Mouse (Mus musculus) heart, postnatal 0 days (tissue): Measurements from ENCODE around the gene Unc119b. TPM values are rescaled to one million over a fixed set of nuclear protein-coding genes. Genes with fewer than 3 reads are reported as not detected.

Source experiments
- ATAC-seq: fragments of 200-750 bp; cut with Nextera tagmentation; 2 replicates; pipeline ENCODE4 v1.8.0; 2017; ENCODE audit warnings: low read depth, moderate number of reproducible peaks, moderate library complexity; ENCODE audit not compliant: insufficient read depth
- DNase-seq: peaks from one replicate; pipeline ENCODE4 v3.0.0-alpha.2; 2016; ENCODE audit warnings: low spot score
- H3K27ac ChIP-seq: fragments of 300-500 bp; sonication (generic); 2 replicates; pipeline ENCODE4 v1.5.1; 2014; ENCODE audit warnings: low read depth, mild to moderate bottlenecking
- H3K27me3 ChIP-seq: fragments of 300-500 bp; sonication (generic); 2 replicates; pipeline ENCODE4 v1.6.1; 2014; ENCODE audit warnings: low read length, mixed read lengths; ENCODE audit not compliant: control insufficient read depth, insufficient read depth
- H3K36me3 ChIP-seq: fragments of 300-500 bp; sonication (generic); replicated peaks from 2 replicates; pipeline ENCODE4 v1.6.1; 2014; ENCODE audit warnings: low read length, mixed read lengths; ENCODE audit not compliant: control insufficient read depth, insufficient read depth
- H3K4me1 ChIP-seq: fragments of 300-500 bp; sonication (generic); 2 replicates; pipeline ENCODE4 v1.6.1; 2014; ENCODE audit warnings: antibody characterized with exemption; ENCODE audit not compliant: control insufficient read depth, insufficient read depth
- H3K4me2 ChIP-seq: fragments of 300-500 bp; sonication (generic); 2 replicates; pipeline ENCODE4 v1.6.1; 2014; ENCODE audit warnings: low read depth, mild to moderate bottlenecking, low read length, moderate library complexity
- H3K4me3 ChIP-seq: fragments of 300-500 bp; sonication (generic); 2 replicates; pipeline ENCODE4 v1.5.1; 2014; ENCODE audit warnings: low read depth, low read length
- H3K9ac ChIP-seq: fragments of 300-500 bp; sonication (generic); replicated peaks from 2 replicates; pipeline ENCODE4 v1.6.1; 2014; ENCODE audit warnings: low read depth, low read length, mixed read lengths
- H3K9me3 ChIP-seq: fragments of 300-500 bp; sonication (generic); replicated peaks from 2 replicates; pipeline ENCODE4 v1.6.1; 2016; ENCODE audit warnings: low read length; ENCODE audit not compliant: control insufficient read depth
- CTCF ChIP-seq: IDR thresholded peaks from 2 replicates; pipeline ENCODE4 v1.5.1; 2016; ENCODE audit warnings: antibody characterized with exemption, control low read depth, low read depth
- EP300 ChIP-seq: IDR thresholded peaks from 2 replicates; pipeline ENCODE4 v1.6.1; 2016; ENCODE audit warnings: antibody characterized with exemption, low read depth
- WGBS: fragments of 180-500 bp; shearing (Covaris S2); extraction: QIAGEN DNeasy Blood & Tissue Kit; methylation state at CpG from one replicate; pipeline ENCODE4 v1.1.7; 2014; 5-methylcytosine and 5-hydroxymethylcytosine counted together
- polyA plus RNA-seq: library from polyadenylated mRNA; unstranded; fragments of >200 nt; fragmentation: Nextera tagmentation; extraction: Ambion mirVana; gene quantifications from 2 replicates; pipeline ENCODE4 v1.2.1, GENCODE M21; 2015
- total RNA-seq: library from RNA; depleted of rRNA; stranded (reverse); fragments of >200 nt; gene quantifications from 2 replicates; pipeline ENCODE4 v1.2.3, GENCODE M21; 2014; ENCODE audit warnings: low replicate concordance; rRNA removed

Gene Unc119b
- 17.0 and 25.9 TPM in 2 replicates for total RNA-seq
- 10.6 and 11.7 TPM in 2 replicates for polyA plus RNA-seq

GRCm38 (mm10) chr5:115134234-115135165 lies at the start of gene Unc119b:
Gene Unc119b, minus strand, starts transcription at chr5:115134975.
- Histone ChIP-seq H3K4me3 (peak within 1 kb of the TSS; percentile 96), H3K27ac (peak within 1 kb of the TSS; percentile 43; the same call in 1 of the 2 replicates), H3K4me2 (peak within 1 kb of the TSS; percentile 100), H3K4me1 (peaks cover 18% of the 10 kb centered on the region; the same call in 1 of the 2 replicates), H3K9me3 (no peaks in the 10 kb centered on the region), H3K36me3 (peaks cover 11% of the 10 kb centered on the region), H3K27me3 (0 out of 2 replicates have a peak, but pooled peaks cover 3% of the 10 kb centered on the region), H3K9ac (peak within 1 kb of the TSS; percentile 77)
- ATAC-seq (peak; percentile 98), DNase-seq (peak; percentile 76)
- WGBS = under 1% methylated on average over 41 of the region's 81 CpGs
- TF ChIP-seq CTCF (no peak), EP300 (no peak)

- Histone ChIP-seq H3K27ac (0 out of 2 replicates have a peak overlapping the region, but pooled peaks have one; percentile 28), H3K27me3 (no peaks in the 10 kb centered on the region), H3K4me2 (no peak overlapping the region), H3K4me3 (no peak overlapping the region), H3K4me1 (peaks cover 15% of the 10 kb centered on the region), H3K9ac (no peak overlapping the region), H3K9me3 (no peaks in the 10 kb centered on the region), H3K36me3 (no peaks in the 10 kb centered on the region)
- DNase-seq (no peak), ATAC-seq (no peak)
- WGBS = 41% methylated on average over 10 of the region's 10 CpGs
- TF ChIP-seq EP300 = no peak
- no peak for TF ChIP-seq CTCF
Observed at GRCm38 (mm10) chr5:115183482-115183881, 48.7 kb upstream of the Unc119b start.

- H3K36me3 ChIP-seq = no peaks in the 10 kb centered on the region
- TF ChIP-seq EP300 (no peak), CTCF (no peak)
- no peak for DNase-seq
- H3K4me3 ChIP-seq = no peak overlapping the region
- no peaks in the 10 kb centered on the region for H3K9me3 ChIP-seq
- H3K9ac ChIP-seq = no peak overlapping the region
- H3K4me2 ChIP-seq = no peak overlapping the region
- H3K27me3 ChIP-seq = no peaks in the 10 kb centered on the region
- peak overlapping the region; percentile 28; the same call in 1 of the 2 replicates for H3K27ac ChIP-seq
- ATAC-seq = no peak
- H3K4me1 ChIP-seq = peaks cover 15% of the 10 kb centered on the region
- 67% methylated on average over 8 of the region's 8 CpGs for WGBS
Observed at GRCm38 (mm10) chr5:115182925-115183324, 48.1 kb upstream of the Unc119b start.

- WGBS = 59% methylated on average over 13 of the region's 13 CpGs
- ATAC-seq (0 out of 2 replicates have a peak, but pooled peaks have one; percentile 47), DNase-seq (no peak)
- H3K4me3 ChIP-seq = no peak overlapping the region
- no peaks in the 10 kb centered on the region for H3K27me3 ChIP-seq
- H3K4me2 ChIP-seq = no peak overlapping the region
- H3K27ac ChIP-seq = no peak overlapping the region
- H3K9me3 ChIP-seq = no peaks in the 10 kb centered on the region
- TF ChIP-seq CTCF = no peak
- TF ChIP-seq EP300 = no peak
- H3K4me1 ChIP-seq = peaks cover 11% of the 10 kb centered on the region
- no peak overlapping the region for H3K9ac ChIP-seq
- no peaks in the 10 kb centered on the region for H3K36me3 ChIP-seq
Observed at GRCm38 (mm10) chr5:115181248-115181940, 46.6 kb upstream of the Unc119b start.

- no peaks in the 10 kb centered on the region for H3K9me3 ChIP-seq
- TF ChIP-seq CTCF (no peak), EP300 (no peak)
- H3K27me3 ChIP-seq = no peaks in the 10 kb centered on the region
- H3K9ac ChIP-seq = no peak overlapping the region
- peaks cover 11% of the 10 kb centered on the region for H3K4me1 ChIP-seq
- H3K4me3 ChIP-seq = no peak overlapping the region
- H3K36me3 ChIP-seq = no peaks in the 10 kb centered on the region
- ATAC-seq (no peak), DNase-seq (no peak)
- 92% methylated on average over 11 of the region's 11 CpGs for WGBS
- no peak overlapping the region for H3K4me2 ChIP-seq
- no peak overlapping the region for H3K27ac ChIP-seq
Observed at GRCm38 (mm10) chr5:115179596-115179995, 44.8 kb upstream of the Unc119b start.
